Mouse (Mus musculus) lung, postnatal 10 days (tissue): ENCODE measurements around the gene Tmigd1.
"Not testable (repeated sequence)": the region's sequence is repeated elsewhere in the genome, so short reads cannot be mapped to it uniquely, and the experiment has no call there.

Source experiments
- DNase-seq: peaks from one replicate; pipeline ENCODE4 v3.0.0; 2021

The Tmigd1 gene

DNA sequence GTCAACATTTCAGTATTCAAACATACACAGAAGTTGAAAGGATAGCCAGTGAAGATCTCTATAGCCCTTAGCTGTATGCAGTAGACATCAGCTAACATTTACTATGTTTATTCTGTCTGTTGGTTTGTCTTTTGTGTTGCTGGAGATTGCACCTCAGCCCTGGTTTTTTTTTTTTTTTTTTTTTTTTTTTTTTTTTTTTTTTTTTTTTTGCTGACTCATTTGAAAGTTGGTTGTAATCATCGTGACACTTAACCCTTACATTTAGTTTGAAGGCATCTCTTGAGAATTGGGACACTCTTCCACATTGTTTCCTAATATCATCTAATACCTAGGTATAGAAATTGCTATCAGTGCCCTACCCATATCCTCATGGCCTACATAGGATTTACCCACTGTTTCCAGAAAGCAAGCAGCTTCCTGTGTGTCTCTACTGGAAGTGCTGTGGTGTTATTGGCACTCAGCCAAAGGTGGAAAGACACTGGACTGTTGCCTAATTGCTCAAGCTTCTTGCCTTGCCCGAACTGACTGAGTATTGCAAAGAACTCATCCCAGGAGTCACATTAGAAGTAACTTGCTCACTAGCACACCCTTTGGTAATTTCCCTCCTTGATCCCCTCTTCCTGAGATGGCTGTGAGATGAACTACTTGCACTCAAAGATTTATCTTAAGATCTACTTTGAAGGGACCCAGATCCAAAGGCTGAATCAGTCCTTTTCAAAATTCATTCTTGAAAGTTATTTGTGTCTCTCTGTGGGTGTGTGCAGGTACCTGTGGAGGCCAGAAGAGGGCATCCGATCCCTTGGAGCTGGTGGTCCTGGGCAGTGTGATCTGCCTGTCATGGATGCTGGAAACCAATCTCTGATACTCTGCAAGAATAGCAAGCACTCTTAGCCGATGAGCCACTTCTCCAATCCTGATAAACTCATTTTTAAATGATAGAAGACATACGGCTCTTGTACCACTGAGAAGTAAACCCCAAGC, 1.9 kb upstream of the Tmigd1 start:
- peak; percentile 75 for DNase-seq

DNA sequence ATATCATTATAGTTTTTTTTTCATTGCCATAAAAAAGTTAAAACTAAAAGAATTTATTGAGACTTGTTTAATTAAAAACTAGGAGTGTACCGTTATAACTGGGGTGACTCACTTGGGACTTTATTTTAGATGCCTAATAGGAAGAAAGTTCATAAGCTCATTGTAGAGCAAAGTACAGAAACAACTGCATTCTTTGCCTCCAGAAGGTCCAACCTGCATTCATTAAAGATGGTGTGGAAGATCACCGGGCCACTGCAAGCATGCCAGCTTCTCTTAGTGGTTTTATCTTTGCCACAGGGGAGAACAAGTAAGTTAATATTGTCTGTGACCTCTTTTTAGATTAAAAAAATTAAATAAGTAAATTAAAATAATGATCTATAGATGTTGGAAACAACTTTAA, 2.4 kb downstream of the Tmigd1 start:
- DNase-seq = no peak

DNA sequence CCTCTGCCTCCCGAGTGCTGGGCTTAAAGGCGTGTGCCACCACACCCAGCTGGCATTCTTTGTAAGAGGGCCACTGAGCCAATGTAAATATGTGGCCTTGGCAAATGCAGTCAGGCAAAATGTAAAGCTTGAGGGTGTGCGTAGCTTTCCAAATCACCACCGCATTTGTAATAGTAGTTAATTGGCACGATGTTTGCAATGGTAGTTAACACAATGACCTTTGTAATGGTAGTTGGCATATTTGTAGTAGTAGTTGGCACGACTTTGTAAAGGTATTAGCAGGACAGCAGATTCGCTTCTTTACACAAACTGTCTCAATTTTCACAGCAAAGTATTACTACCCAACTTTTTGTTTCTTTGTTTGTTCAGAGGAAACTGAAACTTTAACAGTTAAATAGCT, 6.7 kb downstream of the Tmigd1 start:
- DNase-seq = no peak

DNA sequence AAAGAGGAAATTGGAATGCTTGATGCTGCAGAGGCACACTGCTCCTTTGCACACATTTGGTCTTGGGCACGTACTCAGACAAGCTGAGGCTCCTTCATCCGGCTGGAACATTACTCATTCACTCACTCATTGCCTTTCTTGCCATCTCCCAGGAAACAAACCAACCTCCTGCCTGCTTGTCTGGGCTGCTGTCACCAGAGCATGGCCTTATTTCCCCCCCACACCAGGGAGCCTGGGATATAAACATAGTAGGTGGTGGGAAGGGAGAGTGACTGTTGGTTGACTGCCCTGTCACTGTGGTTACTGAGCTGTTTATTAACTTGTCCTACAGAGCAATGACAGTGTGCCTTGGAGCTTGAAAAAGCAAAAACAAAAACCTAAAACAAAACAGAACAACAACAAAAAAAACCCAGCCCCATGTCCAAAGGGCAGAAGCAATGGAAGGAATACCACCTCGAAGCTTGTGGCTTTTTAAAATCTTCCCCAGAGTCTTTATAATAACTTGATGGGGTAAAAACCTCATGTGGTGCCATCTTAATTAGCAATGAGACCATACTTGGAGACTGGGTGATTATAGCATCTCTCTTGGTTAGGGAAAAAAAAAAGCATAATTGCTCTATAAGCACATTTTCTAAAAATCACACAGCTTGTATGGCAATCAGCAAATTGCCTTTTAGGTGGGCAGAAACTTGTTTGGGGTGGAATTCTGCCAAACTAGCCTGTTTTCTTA, 9.5 kb downstream of the Tmigd1 start:
- DNase-seq = peak; percentile 65

DNA sequence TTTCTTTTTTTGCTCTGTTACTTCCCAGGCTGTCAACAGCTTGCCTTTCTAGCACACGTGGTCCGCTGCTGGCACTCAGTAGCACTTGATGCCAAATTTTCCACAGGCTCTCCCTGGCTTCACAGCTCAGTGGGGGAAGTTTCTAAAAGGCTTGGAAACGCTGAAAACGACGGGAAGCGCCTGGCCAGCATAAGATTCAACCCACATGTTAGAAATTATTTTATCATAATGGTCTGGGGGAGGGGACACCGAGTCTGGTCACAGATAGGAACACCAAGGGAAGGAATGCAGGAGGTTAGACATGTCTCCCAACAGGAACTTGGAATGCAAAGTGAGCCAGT, 10.1 kb downstream of the Tmigd1 start:
- DNase-seq = peak; percentile 49

DNA sequence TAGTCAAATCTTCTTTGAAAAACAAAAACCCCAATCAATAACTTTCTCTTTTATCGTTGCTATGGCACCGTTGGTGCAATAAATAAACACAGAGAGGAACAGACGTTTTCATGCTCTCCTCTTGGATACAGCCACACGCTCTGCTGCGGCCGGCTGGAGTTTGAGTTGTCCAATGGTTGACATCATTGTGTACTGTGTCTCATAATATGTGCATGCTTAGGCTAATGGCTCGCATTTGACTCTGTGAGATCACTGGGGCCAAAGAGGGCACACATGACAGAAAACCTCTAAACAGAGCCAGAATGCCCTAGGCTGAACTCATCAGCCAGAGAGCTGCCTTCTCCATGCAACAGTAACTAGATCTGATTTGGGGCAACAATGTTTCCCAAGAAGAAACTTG, 12.4 kb downstream of the Tmigd1 start:
- peak; percentile 70 for DNase-seq

DNA sequence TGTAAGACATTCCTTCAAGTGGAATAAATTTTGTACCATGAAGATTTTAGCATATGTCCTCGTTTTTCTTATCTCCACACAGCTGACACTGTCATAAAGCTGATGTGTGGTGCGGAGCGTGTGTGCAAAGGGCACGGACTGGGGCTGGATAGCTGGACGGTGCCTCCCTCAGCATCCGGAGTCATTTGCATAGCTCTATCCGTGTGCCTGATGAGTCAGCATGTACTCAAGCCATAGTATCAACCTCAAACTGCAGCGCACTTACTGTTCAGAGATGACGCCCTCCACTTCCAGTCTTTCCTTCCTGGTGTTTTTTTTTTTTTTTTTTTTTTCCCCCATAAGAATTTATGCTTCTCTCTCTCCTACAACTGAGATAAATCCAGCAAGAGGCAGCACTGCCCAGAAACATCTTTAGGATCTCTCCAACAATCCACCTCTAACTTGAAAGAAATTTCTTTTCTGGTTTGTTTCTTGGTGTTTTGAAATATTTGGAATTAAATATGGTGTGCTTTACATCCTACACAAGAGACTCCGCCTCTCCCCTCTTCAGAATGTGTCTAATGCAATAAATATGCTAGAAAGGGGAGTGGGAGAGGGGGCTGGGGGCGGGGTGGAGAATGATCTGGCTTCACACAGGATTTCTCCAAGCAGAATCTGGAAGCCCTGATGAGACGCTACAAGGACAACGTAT, 14.7 kb downstream of the Tmigd1 start:
- DNase-seq = peak; percentile 18

DNA sequence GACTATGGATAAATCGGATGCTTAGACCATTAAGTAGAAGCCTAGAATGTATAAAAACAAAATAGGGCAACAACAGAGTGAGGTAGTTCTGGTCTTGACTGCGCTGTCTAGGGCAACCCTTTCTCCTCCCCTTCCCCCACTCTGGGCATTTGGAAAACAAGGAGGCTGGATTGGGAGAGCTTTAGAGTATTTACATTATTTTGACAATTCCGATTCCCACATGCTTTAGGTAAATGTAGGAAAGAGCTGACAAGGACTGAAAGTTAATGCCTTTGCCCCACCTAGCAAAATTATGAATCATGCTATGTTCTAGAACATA, 15.2 kb downstream of the Tmigd1 start:
- DNase-seq = no peak

DNA sequence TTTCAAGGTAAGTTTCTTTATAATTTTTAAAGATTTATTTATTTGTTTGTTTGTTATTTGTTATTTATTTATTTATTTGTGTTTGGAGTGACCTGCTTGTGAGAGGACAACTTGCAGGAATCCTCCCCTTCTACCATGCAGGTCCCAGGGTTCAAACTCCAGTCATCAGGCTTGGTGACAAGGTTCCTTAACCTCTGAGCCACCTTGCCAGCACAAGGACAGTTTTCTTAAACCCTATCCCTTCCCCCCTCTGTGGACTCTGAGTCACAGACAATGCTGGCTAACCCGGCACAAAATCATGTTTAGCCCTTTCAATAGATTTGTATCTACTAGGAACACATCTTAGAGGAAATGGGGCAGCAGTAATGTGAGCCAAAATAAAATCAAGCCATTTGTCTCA, 18.6 kb downstream of the Tmigd1 start:
- no peak for DNase-seq

DNA sequence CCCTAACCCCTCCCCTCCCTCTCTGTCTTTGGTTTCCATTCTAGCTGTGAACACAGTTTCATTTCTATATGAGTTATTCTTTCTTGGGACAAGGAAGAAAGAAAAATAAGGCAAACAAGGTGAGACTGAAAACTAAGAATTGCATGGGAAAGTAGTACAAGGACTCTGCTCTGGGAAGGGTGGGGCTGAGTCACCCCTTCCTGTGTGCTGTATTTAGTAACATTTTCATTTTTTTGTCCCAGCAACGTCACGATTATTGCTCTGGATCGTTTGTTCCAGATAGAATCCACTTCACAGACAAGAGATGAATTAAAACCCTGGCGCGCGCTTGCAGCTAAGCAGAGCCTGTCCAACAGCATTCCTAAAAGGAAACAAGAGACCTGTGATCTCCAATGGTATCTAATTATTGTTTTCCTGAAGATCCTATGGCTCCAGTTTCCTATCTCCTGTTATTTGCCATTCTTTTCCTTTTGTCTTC, 22.8 kb downstream of the Tmigd1 start, which contains the start of gene Blmh:
TSS of gene Blmh (plus strand) at position 51 of the 478 bp plus-strand sequence.
- peak; percentile 22 for DNase-seq

DNA sequence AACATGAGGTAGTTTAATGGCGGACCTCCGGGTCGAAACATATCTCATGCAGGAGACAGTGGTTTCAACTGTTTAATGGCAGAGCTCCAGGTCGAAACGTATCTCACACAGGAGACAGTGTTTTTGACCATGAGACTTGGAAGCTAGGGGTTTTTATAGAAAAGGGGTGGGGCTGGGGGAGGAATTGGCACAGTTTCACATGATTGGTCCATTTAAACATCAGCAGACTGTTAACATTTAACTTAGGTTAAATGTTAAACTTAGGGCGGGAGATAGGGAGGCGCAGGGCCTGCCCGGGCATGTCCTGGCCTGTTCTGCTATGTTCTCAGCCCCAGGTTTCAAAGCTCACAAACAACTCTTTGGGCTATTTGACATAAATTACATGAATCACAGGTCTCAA, 26.6 kb downstream of the Tmigd1 start:
- DNase-seq = not testable (repeated sequence)

DNA sequence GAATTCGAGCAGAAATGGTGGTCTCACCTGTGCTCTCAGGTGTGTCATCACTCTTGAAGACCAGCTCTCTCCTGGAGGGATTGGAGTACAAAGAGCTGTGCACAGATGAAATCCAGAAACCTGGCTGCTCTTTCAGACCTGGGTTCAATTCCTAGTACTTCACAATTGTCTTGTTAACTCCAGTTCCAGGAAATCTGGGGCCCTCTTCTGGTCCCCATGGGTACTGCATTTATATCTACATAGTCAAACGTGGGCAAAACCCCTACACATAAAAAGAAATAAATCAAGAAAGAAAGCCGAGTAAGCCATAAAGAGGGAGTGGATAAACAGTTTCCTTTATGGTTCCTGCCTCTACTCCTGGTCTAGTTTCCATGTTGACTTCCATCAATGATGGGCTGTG, 31.2 kb downstream of the Tmigd1 start:
- DNase-seq = no peak

DNA sequence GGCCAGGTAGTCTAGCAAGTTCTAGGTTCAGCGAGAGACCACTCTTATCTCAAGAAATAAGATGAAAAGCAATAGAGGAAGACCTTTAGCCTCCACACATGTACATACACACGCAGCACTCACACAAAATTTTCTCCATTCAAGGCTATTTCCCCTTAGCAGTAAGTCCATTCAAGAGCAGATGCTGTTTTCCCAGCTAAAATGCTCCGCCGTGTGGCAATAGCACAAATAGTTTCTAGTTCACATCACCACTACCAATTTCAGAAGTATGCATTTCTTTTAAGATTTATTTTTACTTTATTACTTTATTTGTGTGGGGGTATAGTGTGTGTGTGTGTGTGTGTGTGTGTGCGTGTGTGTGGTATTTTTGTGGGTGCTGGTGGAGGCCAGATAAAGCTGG, 34.6 kb downstream of the Tmigd1 start:
- peak; percentile 22 for DNase-seq

DNA sequence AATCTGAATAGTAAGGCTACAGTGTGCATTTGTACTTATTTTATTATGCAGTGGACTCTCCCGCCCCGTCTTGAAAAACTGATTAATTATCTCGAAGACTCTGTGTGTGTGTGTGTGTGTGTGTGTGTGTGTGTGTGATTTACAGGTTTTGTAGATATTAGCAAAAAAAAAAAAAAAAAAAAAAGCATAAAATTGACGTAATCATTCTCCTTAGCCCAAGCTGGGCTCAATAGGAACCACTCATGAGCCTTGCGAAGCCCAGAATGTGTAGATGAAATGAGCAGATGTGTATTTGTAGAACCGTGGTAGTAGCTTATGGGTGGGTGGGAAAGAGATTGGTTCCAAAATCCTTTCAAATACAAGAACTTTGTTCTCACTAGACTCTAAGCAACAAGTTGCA, 42.9 kb downstream of the Tmigd1 start:
- DNase-seq = no peak

DNA sequence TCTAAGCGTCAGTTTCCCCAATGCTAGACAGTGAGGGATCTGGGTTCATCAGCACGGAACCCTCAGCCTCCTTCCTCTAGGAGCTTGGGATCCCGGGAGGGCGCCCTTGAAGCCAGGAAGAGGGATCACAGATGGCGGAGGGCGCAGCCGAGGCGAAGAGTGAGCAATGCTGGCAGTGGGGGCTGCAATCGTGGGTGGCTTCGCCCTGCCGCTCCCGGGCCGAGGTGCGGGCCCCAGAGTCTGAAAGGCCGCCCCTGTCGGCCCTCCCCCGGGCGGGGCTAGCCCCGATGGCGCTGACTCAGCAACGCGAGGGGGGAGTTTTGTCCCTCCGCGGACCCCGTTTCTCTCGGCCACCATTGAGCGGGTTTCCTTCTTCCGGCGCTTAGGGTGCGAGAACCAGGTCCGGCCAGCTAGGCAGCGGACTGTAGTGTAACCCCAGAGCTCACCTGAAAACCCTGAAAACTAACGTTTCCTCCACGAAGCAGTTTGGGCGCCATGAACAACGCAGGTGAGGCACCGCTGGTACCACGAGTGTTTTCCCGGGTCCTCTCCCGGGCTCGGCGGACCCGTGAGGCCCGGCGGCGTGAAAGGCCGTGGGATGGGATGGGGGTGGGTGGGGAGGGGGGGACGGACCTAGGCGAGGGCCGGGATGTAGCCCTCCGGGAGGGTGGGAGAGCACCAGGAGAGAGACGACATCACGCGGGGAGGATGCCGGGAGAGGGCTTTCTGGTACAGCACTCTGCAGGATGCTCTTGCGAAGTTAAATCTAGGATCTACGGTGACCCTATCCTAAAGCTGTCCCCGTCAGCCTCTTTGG, 43.6 kb downstream of the Tmigd1 start:
- peak; percentile 97 for DNase-seq

DNA sequence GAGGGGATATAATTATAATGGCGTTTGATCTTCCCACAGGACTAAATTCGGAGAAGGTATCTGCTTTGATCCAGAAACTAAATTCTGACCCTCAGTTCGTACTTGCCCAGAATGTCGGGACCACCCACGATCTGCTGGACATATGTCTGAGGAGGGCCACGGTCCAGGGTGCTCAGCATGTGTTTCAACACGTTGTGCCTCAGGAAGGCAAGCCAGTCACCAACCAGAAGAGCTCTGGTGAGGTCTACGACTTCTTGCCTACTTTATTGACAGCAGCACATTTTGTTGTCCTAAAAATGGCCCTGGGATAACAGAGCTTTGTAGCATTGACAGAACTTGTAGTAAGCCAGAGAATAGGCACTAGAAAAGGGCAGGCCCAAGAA, 44.2 kb downstream of the Tmigd1 start:
- DNase-seq = peak; percentile 15

DNA sequence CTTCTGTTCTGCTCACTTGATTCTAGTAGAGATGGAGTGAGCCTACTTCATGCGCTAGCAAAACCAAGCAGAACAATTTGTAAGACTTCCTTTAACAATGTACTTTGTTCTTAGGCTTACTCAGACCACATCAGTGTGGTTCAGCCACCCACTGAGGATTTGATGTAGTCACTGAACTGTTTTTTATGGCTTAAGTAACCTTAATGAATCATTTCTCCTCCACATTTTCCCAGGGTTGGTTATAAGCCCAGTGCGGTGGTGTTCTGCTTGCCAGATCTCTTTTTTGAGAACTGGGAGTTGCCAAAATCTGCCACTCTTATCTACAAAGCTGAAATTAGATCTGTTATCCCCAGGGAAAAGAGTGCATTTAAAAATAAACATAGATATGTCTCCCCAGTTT, 51.6 kb downstream of the Tmigd1 start:
- DNase-seq = no peak

DNA sequence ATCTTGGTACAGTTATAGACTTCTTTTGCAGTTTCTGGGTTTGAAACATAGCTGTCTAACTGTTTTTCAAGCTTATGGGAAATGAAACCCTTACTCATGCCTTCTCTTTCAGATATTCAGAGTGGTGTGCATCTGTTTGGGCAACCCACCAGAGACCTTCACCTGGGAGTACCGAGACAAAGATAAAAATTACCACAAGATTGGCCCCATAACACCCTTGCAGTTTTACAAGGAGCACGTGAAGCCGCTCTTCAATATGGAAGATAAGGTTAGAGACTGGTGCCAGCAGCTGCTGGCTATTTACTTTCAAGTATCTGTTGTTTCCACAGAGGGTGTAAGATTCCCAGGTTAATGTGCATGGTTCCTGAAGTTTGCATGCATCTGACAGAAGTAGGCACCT, 63.7 kb downstream of the Tmigd1 start:
- DNase-seq = no peak
